Mouse (Mus musculus) layer of hippocampus, adult 2 months (tissue): ENCODE results near the gene Supt20. TPM values are rescaled to one million over a fixed set of nuclear protein-coding genes. Genes with fewer than 3 reads are reported as not detected.
A peak's percentile ranks its signal among the peaks of the same experiment; 100 is the strongest.
"Not testable (repeated sequence)": the region's sequence is repeated elsewhere in the genome, so short reads cannot be mapped to it uniquely, and the experiment has no call there.

Experiments
- DNase-seq, 2 experiments: peaks; one replicate each; pipeline ENCODE4 v3.0.0; 2022; ENCODE audit warnings: low spot score in 2 of 2
- H3K27ac ChIP-seq: fragments of 200-600 bp; 2 replicates; pipeline ENCODE4 v1.8.1; 2022
- H3K4me3 ChIP-seq: fragments of 200-600 bp; 2 replicates; pipeline ENCODE4 v1.8.1; 2022; ENCODE audit warnings: mild to moderate bottlenecking
- CTCF ChIP-seq: fragments of 200-600 bp; conservative IDR thresholded peaks from 2 replicates; pipeline ENCODE4 v1.8.1; 2022; ENCODE audit warnings: antibody characterized with exemption, mild to moderate bottlenecking, moderate library complexity
- total RNA-seq, 2 experiments: library from RNA; stranded (reverse); gene quantifications; 2 replicates each; pipeline ENCODE4 v1.2.3; 2021

Supt20 gene
- total RNA-seq, 2 experiments from 2014 or later: 52.3 to 53.3 TPM

- Histone ChIP-seq H3K4me3 (no peak overlapping the region), H3K27ac (no peak overlapping the region)
- peak; percentile 92 for TF ChIP-seq CTCF
- DNase-seq: peak; percentile 32 to 63
Observed at GRCm38 (mm10) chr3:54672557-54673529, 19.8 kb upstream of the Supt20 start.

- DNase-seq: no peak
- no peak for TF ChIP-seq CTCF
- Histone ChIP-seq H3K27ac (no peak overlapping the region), H3K4me3 (no peak overlapping the region)
Observed at GRCm38 (mm10) chr3:54676818-54677217, 15.8 kb upstream of the Supt20 start.

GRCm38 (mm10) chr3:54681310-54682204 lies 11.1 kb upstream of the Supt20 start:
- no peak for TF ChIP-seq CTCF
- H3K27ac ChIP-seq: no peak overlapping the region
- no peak for DNase-seq
- H3K4me3 ChIP-seq: no peak overlapping the region

GRCm38 (mm10) chr3:54685202-54685601 lies 7.4 kb upstream of the Supt20 start:
- no peak overlapping the region for H3K27ac ChIP-seq

GRCm38 (mm10) chr3:54687245-54687644 lies 5.4 kb upstream of the Supt20 start:
- Histone ChIP-seq H3K4me3 (no peak overlapping the region), H3K27ac (no peak overlapping the region)
- no peak for TF ChIP-seq CTCF
- DNase-seq: no peak

More at GRCm38 (mm10) chr3:54685202-54685601, 7.4 kb upstream of the Supt20 start:
- no peak overlapping the region for H3K4me3 ChIP-seq
- DNase-seq: no peak
- TF ChIP-seq CTCF: no peak

- no peak overlapping the region for H3K27ac ChIP-seq
- no peak overlapping the region for H3K4me3 ChIP-seq
- DNase-seq: no peak
- peak; percentile 79 for TF ChIP-seq CTCF
Observed at GRCm38 (mm10) chr3:54689091-54689490, 3.5 kb upstream of the Supt20 start.

GRCm38 (mm10) chr3:54693056-54693415 lies 429 bp downstream of the Supt20 start:
- Histone ChIP-seq H3K4me3 (peak overlapping the region; percentile 70), H3K27ac (peak overlapping the region; percentile 82)
- DNase-seq: no peak
- TF ChIP-seq CTCF: no peak

- no peak for DNase-seq
- Histone ChIP-seq H3K27ac (no peak overlapping the region), H3K4me3 (no peak overlapping the region)
- TF ChIP-seq CTCF: no peak
Observed at GRCm38 (mm10) chr3:54699759-54700301, 7.2 kb downstream of the Supt20 start.

- H3K4me3 ChIP-seq, DNase-seq, H3K27ac ChIP-seq: not testable (repeated sequence)
Observed at GRCm38 (mm10) chr3:54704106-54704505, 11.5 kb downstream of the Supt20 start.

GRCm38 (mm10) chr3:54708972-54709371 lies 16.4 kb downstream of the Supt20 start:
- no peak overlapping the region for H3K4me3 ChIP-seq
- no peak overlapping the region for H3K27ac ChIP-seq
- no peak for TF ChIP-seq CTCF
- DNase-seq: no peak

GRCm38 (mm10) chr3:54714253-54714652 lies 21.6 kb downstream of the Supt20 start, which contains the start of gene Gm21958:
Gene Gm21958, minus strand, starts transcription at chr3:54714353.
- no peak for DNase-seq
- Histone ChIP-seq H3K4me3 (no peak within 1 kb of the TSS), H3K27ac (no peak within 1 kb of the TSS)
- TF ChIP-seq CTCF: no peak

GRCm38 (mm10) chr3:54715461-54715860 lies 22.9 kb downstream of the Supt20 start:
- DNase-seq: peak in 1 of 2 experiments; percentile 44
- H3K4me3 ChIP-seq: no peak overlapping the region
- no peak for TF ChIP-seq CTCF

GRCm38 (mm10) chr3:54717348-54717747 lies 24.7 kb downstream of the Supt20 start:
- H3K4me3 ChIP-seq: no peak overlapping the region
- TF ChIP-seq CTCF: no peak

More at GRCm38 (mm10) chr3:54715461-54715860, 22.9 kb downstream of the Supt20 start:
- H3K27ac ChIP-seq: no peak overlapping the region

More at GRCm38 (mm10) chr3:54717348-54717747, 24.7 kb downstream of the Supt20 start:
- no peak overlapping the region for H3K27ac ChIP-seq
- no peak for DNase-seq
